Mouse (Mus musculus) stomach, postnatal 0 days (tissue): ENCODE results near the gene Eif4g3.

ENCODE experiments used
- CTCF ChIP-seq: IDR thresholded peaks from 2 replicates; pipeline ENCODE4 v1.5.1; 2016; ENCODE audit warnings: antibody characterized with exemption, low read depth, mild to moderate bottlenecking, moderate library complexity
- EP300 ChIP-seq: optimal IDR thresholded peaks from 2 replicates; pipeline ENCODE3; 2016; ENCODE audit warnings: antibody characterized with exemption

DNA sequence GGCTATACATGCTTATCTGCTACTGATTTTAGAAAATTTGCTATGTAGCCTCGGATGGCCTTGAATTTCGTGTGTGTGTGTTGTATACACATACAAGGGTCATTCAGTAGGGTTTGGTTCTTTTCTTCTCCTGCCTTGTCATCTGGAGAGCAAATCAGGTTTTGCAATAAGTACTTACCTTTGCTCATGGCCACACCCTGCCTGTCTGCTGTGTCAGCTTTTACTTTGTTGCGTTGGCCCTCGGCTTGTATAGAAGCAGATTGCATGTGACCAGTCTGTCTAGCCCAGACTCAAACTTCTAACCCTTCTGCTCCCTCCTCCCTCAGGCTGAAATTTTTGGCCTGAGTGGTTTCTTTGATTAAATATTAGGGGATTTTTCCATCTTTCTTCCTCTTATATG, 157.2 kb downstream of the Eif4g3 start:
- TF ChIP-seq CTCF = no peak
- no peak for TF ChIP-seq EP300
